Mouse (Mus musculus) midbrain, embryonic 12.5 days (tissue): ENCODE data around the gene Ccl26. TPM values are rescaled to one million over a fixed set of nuclear protein-coding genes. Genes with fewer than 3 reads are reported as not detected.

Experiments used
- ATAC-seq: fragments of 200-750 bp; cut with Nextera tagmentation; 2 replicates; pipeline ENCODE4 v1.8.0; 2017; ENCODE audit warnings: low read depth, moderate TSS enrichment, moderate library complexity; ENCODE audit not compliant: low FRiP score
- H3K27ac ChIP-seq: fragments of 300-500 bp; sonication (generic); replicated peaks from 2 replicates; pipeline ENCODE4 v1.5.1; 2016; ENCODE audit warnings: mild to moderate bottlenecking
- H3K27me3 ChIP-seq: fragments of 300-500 bp; sonication (generic); 2 replicates; pipeline ENCODE4 v1.6.1; 2016; ENCODE audit warnings: mild to moderate bottlenecking
- H3K36me3 ChIP-seq: fragments of 300-500 bp; sonication (generic); 2 replicates; pipeline ENCODE4 v1.6.1; 2016
- H3K4me1 ChIP-seq: fragments of 300-500 bp; sonication (generic); 2 replicates; pipeline ENCODE4 v1.6.1; 2016
- H3K4me2 ChIP-seq: fragments of 300-500 bp; sonication (generic); replicated peaks from 2 replicates; pipeline ENCODE4 v1.6.1; 2016; ENCODE audit warnings: mild to moderate bottlenecking, moderate library complexity
- H3K4me3 ChIP-seq: fragments of 300-500 bp; sonication (generic); 2 replicates; pipeline ENCODE4 v1.5.1; 2016; ENCODE audit warnings: mild to moderate bottlenecking
- H3K9ac ChIP-seq: fragments of 300-500 bp; sonication (generic); replicated peaks from 2 replicates; pipeline ENCODE4 v1.6.1; 2016; ENCODE audit warnings: mild to moderate bottlenecking, moderate library complexity
- H3K9me3 ChIP-seq: fragments of 300-500 bp; sonication (generic); 2 replicates; pipeline ENCODE4 v1.6.1; 2016; ENCODE audit warnings: mild to moderate bottlenecking
- WGBS: fragments of 180-500 bp; shearing (Covaris S2); methylation state at CpG from one replicate; pipeline ENCODE4 v1.1.7; 2016; 5-methylcytosine and 5-hydroxymethylcytosine counted together
- polyA plus RNA-seq: library from polyadenylated mRNA; unstranded; fragments of >200 nt; fragmentation: Nextera tagmentation; extraction: Ambion mirVana; gene quantifications from 2 replicates; pipeline ENCODE4 v1.2.1, GENCODE M21; 2016

Ccl26 gene
- polyA plus RNA-seq, 1 experiment from 2014 or later, result not detected

- Histone ChIP-seq H3K27ac (no peak overlapping the region), H3K27me3 (no peaks in the 10 kb centered on the region), H3K4me1 (no peaks in the 10 kb centered on the region), H3K9me3 (no peaks in the 10 kb centered on the region), H3K9ac (no peak overlapping the region), H3K36me3 (no peaks in the 10 kb centered on the region), H3K4me3 (no peak overlapping the region), H3K4me2 (no peak overlapping the region)
- no peak for ATAC-seq
- 74% methylated on average over 6 of the region's 6 CpGs for WGBS
Observed at GRCm38 (mm10) chr5:135568698-135569097, 5.3 kb upstream of the Ccl26 start.

DNA sequence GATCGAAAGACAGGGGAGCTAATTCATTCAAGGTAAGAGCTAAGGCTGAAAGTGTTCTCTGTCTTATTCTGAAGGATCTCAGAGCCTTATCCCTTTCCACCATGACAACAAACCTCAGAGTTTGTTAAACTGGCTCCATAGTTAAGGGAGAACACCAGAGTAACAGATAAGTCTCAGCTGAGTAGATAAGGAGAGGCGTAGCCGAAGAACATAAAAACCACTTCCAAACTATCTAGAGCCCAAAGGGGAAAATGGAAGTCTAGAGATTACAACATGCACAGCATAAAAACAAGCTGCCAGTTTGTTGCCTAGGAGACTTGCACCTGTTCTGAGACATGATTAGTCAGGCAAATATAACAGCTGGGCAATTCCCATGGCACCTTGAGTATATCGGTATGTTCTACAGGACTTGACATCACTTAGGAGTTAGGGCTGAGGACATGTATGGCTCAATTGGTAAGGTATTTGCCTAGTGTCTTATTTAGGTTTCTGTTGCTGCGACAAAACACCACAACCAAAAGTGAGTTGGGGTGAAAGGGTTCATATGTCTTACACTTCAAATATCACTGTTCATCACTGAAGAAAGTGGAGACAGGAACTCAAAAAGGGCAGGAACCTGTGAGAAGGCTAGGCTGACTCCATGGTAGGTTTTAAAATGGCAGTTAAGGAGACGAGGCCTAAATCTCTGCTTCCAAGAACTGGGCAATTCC is 4.3 kb upstream of the Ccl26 start:
- ATAC-seq, result no peak
- Histone ChIP-seq H3K4me2 (no peak overlapping the region), H3K9me3 (no peaks in the 10 kb centered on the region), H3K27ac (no peak overlapping the region), H3K27me3 (no peaks in the 10 kb centered on the region), H3K9ac (no peak overlapping the region), H3K4me3 (no peak overlapping the region), H3K36me3 (no peaks in the 10 kb centered on the region), H3K4me1 (no peaks in the 10 kb centered on the region)
- 94% methylated on average over 6 of the region's 6 CpGs for WGBS

DNA sequence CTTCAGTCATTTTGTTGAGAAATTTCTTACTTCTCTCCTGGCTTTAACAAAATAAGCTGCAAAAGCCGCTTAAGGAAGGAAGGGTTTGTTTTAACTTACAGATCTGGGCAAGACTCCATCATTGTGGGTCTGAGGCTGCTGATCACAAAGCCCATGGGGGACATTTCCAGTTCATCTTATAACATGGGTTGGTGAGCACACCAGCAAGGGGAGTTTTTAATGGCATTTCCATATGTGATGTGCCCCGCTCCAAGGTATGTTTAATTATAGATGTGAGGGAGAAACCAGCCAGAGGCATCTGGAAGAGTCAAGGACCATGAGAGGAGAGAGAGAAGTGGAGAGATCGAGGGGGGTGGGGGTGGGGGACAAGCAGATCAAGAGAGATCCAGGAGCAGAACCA is 5.7 kb downstream of the Ccl26 start:
- no peak overlapping the region for H3K9ac ChIP-seq
- no peaks in the 10 kb centered on the region for H3K36me3 ChIP-seq
- H3K4me3 ChIP-seq, result no peak overlapping the region
- no peaks in the 10 kb centered on the region for H3K4me1 ChIP-seq
- no peaks in the 10 kb centered on the region for H3K27me3 ChIP-seq
- ATAC-seq, result no peak
- no peak overlapping the region for H3K4me2 ChIP-seq
- no peaks in the 10 kb centered on the region for H3K9me3 ChIP-seq
- peak overlapping the region; percentile 49; the same call in 1 of the 2 replicates for H3K27ac ChIP-seq
- WGBS, result 73% methylated on average over 3 of the region's 3 CpGs

- no peaks in the 10 kb centered on the region for H3K9me3 ChIP-seq
- 22% methylated on average over 4 of the region's 4 CpGs for WGBS
- H3K4me3 ChIP-seq, result no peak overlapping the region
- H3K27me3 ChIP-seq, result no peaks in the 10 kb centered on the region
- H3K9ac ChIP-seq, result no peak overlapping the region
- H3K36me3 ChIP-seq, result no peaks in the 10 kb centered on the region
- H3K4me2 ChIP-seq, result no peak overlapping the region
- H3K27ac ChIP-seq, result peak overlapping the region; percentile 49; the same call in 1 of the 2 replicates
- no peaks in the 10 kb centered on the region for H3K4me1 ChIP-seq
- no peak; the same call in 1 of the 2 replicates for ATAC-seq
Observed at GRCm38 (mm10) chr5:135557051-135557450, 6.3 kb downstream of the Ccl26 start.

DNA sequence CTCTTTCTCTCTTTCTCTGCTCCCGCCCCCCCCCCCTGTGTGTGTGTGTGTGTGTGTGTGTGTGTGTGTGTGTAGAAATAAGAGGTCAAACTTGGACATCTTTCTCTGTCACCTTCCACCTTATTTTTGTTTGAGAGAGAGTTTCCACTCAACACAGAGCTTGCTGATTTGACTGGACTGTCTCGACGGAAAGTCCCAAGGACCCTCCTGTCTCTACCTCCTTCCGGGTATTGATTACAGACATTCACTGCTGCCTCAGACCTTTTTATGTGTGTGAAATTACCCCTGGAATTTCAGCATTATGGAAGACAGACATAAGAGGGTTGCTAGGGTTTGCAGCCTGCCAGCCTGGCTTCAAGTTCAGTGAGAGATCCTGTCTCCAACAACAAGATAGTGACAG is 7.1 kb downstream of the Ccl26 start:
- ATAC-seq, result no peak
- H3K27ac ChIP-seq, result 0 out of 2 replicates have a peak overlapping the region, but pooled peaks have one; percentile 4
- no peak overlapping the region for H3K4me2 ChIP-seq
- H3K4me3 ChIP-seq, result no peak overlapping the region
- no peaks in the 10 kb centered on the region for H3K4me1 ChIP-seq
- no peaks in the 10 kb centered on the region for H3K9me3 ChIP-seq
- no peak overlapping the region for H3K9ac ChIP-seq
- 88% methylated on average over 3 of the region's 4 CpGs for WGBS
- no peaks in the 10 kb centered on the region for H3K36me3 ChIP-seq
- H3K27me3 ChIP-seq, result no peaks in the 10 kb centered on the region

DNA sequence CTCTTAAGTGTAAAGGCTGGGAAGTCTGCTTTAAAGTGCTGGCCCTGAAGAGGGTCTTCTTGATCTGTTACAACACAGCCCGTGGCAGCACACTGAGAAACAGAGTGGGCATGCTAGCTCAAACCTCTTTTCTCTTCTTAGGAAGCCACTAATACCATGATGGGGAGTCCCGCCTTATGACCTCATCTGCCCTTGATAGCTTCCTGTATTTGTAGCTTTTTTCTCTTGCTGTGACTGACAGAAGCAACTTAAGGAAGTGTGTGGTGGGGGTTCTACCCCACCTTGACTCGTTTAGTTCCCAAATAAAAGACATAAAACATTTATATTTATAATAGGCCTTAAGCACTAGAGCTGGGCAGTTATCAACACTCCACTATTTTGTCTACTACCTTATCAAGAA is 11.8 kb downstream of the Ccl26 start:
- no peak overlapping the region for H3K4me2 ChIP-seq
- H3K9ac ChIP-seq, result no peak overlapping the region
- H3K27me3 ChIP-seq, result peaks cover 4% of the 10 kb centered on the region; the same call in 1 of the 2 replicates
- no peaks in the 10 kb centered on the region for H3K4me1 ChIP-seq
- H3K9me3 ChIP-seq, result no peaks in the 10 kb centered on the region
- H3K27ac ChIP-seq, result no peak overlapping the region
- no peaks in the 10 kb centered on the region for H3K36me3 ChIP-seq
- 75% methylated on average over 3 of the region's 3 CpGs for WGBS
- no peak overlapping the region for H3K4me3 ChIP-seq
- no peak for ATAC-seq

DNA sequence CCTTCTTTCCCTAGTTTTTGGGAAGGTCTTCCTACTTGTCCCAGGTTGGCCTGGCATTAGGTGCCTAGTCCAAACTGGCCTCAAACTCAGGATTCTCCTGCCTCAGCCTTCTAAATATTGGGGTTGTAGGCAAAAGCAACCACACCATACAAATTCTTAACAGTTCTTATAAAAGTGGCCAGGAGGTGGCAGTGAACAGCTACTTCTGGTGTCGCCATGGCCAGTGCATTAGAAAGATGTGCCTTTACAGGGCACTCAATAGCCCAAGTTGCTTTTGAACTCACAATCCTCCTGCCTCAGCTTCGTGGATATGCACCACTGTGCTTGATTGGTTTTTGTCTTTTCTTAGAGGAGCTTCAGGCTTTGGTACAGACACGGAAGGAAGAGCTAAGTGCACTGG is 12.5 kb downstream of the Ccl26 start:
- Histone ChIP-seq H3K4me3 (no peak overlapping the region), H3K27ac (no peak overlapping the region), H3K9me3 (no peaks in the 10 kb centered on the region), H3K4me1 (no peaks in the 10 kb centered on the region; the same call in 1 of the 2 replicates), H3K36me3 (no peaks in the 10 kb centered on the region), H3K4me2 (no peak overlapping the region), H3K27me3 (peaks cover 8% of the 10 kb centered on the region; the same call in 1 of the 2 replicates), H3K9ac (no peak overlapping the region)
- ATAC-seq, result no peak
- 32% methylated on average over 3 of the region's 3 CpGs for WGBS

DNA sequence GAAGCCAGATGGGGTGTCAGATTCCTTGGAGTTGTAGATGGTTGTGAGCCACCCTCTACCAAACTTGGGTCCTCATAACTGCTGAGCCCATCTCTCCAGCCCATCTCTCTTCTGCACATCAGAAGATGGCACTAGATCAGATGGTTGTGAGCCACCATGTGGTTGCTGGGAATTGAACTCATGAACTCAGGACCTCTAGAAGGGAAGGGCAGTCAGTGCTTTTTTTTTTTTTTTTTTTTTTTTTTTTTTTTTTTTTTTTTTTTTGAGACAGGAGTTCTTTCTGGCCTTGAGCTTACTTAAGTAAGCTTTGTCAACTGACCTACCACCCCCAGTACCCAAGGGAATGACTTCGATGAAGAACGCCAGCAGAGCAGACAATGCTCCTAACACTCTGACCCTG is 15.4 kb downstream of the Ccl26 start:
- Histone ChIP-seq H3K36me3 (no peaks in the 10 kb centered on the region), H3K27me3 (peaks cover 8% of the 10 kb centered on the region; the same call in 1 of the 2 replicates), H3K4me1 (peaks cover 12% of the 10 kb centered on the region), H3K27ac (no peak overlapping the region), H3K9ac (no peak overlapping the region), H3K4me2 (no peak overlapping the region), H3K4me3 (no peak overlapping the region), H3K9me3 (no peaks in the 10 kb centered on the region)
- no peak for ATAC-seq
- WGBS, result 85% methylated on average over 2 of the region's 2 CpGs

GRCm38 (mm10) chr5:135544865-135545797 is 18.2 kb downstream of the Ccl26 start, which contains the start of gene Hip1:
TSS of gene Hip1 (minus strand) at chr5:135545120.
- ATAC-seq, result peak; percentile 100
- peak within 1 kb of the TSS; percentile 63 for H3K27ac ChIP-seq
- peak within 1 kb of the TSS; percentile 73 for H3K4me3 ChIP-seq

GRCm38 (mm10) chr5:135544032-135544558 is 19.3 kb downstream of the Ccl26 start:
- no peak overlapping the region for H3K27ac ChIP-seq
- peak overlapping the region; percentile 69 for H3K9ac ChIP-seq
- H3K36me3 ChIP-seq, result no peaks in the 10 kb centered on the region
- peak overlapping the region; percentile 73 for H3K4me3 ChIP-seq
- ATAC-seq, result no peak
- WGBS, result 3% methylated on average over 15 of the region's 15 CpGs
- no peaks in the 10 kb centered on the region for H3K9me3 ChIP-seq
- H3K27me3 ChIP-seq, result peaks cover 8% of the 10 kb centered on the region; the same call in 1 of the 2 replicates
- H3K4me1 ChIP-seq, result peaks cover 12% of the 10 kb centered on the region
- peak overlapping the region; percentile 92 for H3K4me2 ChIP-seq

More at GRCm38 (mm10) chr5:135544865-135545797, 18.2 kb downstream of the Ccl26 start, which contains the start of gene Hip1:
- no peaks in the 10 kb centered on the region for H3K9me3 ChIP-seq
- under 1% methylated on average over 46 of the region's 46 CpGs for WGBS
- H3K36me3 ChIP-seq, result no peaks in the 10 kb centered on the region
- peaks cover 12% of the 10 kb centered on the region for H3K4me1 ChIP-seq
- H3K9ac ChIP-seq, result peak within 1 kb of the TSS; percentile 69
- H3K27me3 ChIP-seq, result peaks cover 8% of the 10 kb centered on the region; the same call in 1 of the 2 replicates
- H3K4me2 ChIP-seq, result peak within 1 kb of the TSS; percentile 92

DNA sequence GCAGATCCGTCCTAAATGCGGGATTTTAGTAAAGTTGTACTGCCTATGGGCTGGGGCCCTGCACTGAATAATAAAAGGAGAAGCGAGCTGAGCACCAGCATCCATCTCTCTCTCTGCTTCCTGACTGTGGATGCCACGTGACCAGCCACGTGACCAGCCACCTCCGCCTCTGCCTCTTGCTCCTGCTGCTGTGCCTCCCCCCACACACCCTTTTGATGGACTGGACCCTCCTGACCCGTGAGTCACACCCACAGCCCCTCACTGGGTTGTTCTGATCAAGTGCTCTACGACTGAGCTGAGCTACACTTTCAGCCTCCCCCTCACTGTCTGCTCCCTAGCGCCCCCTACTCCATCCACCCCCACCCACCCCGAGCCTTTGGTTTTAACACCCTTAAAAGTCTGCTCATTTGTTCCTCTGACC is 25.6 kb downstream of the Ccl26 start:
- Histone ChIP-seq H3K4me3 (no peak overlapping the region), H3K9ac (no peak overlapping the region), H3K4me1 (no peaks in the 10 kb centered on the region), H3K36me3 (no peaks in the 10 kb centered on the region), H3K9me3 (no peaks in the 10 kb centered on the region), H3K27ac (no peak overlapping the region), H3K4me2 (no peak overlapping the region), H3K27me3 (no peaks in the 10 kb centered on the region)
- no peak for ATAC-seq
- WGBS, result 82% methylated on average over 10 of the region's 10 CpGs
